Mouse (Mus musculus) duodenum, adult 2 months (tissue): Measurements from ENCODE around the gene Cntn6. TPM values are rescaled to one million over a fixed set of nuclear protein-coding genes. Genes with fewer than 3 reads are reported as not detected.

Source experiments
- polyA plus RNA-seq: library from polyadenylated mRNA; depleted of rRNA; stranded (reverse); fragments of >200 nt; gene quantifications from 2 replicates; pipeline ENCODE4 v1.2.3, GENCODE M21; 2012; ENCODE audit warnings: low replicate concordance; rRNA removed

The Cntn6 gene
- polyA plus RNA-seq = not detected in 2 replicates

DNA sequence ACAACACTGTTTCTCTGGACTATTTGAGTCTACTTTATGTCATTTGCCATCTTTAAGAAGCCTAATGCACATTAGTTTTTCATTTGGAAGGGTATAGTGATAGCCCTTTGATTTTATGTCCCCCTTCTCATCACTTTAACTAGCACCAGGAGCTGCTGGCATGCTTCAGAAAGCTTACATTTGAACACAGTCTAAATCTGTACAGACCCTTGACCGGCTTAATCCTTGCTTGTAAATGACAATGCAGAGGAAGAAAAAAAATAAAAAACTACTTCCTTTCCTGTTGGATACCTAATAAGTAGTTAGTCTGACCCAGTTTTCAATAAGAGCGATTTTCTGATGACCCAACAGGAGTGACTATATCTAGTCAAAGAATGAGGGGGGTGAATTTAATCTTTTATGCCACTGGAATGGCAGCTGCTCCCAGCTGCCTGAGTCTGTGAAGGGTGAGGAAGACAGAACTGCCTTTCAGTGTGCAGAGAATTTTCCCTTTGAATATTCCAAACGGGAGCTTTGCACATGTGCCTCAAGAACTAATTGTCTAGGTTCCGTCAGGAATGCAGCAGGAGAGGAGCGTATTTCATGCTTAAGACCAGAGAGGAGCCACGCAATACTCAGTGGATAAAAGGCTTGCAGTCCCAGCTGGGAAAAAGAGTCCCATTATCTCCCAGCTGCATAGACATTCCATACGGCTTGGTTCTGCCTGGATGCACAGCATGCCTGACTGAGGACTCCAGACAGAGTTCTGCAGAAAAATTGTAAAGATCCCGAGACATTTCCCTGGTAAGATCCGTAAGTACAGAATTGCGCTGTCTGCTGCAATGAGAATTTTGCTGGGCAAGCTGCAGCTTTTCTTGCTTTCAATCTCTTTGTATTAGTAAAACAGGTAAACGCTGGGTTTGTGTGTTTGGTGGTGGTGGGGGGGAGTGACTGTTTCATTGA lies at the start of gene Cntn6:
Gene Cntn6, plus strand, starts transcription at position 301 of the 942 bp plus-strand sequence.

